Mouse (Mus musculus): ENCODE data around the gene Fzd9. TPM values are rescaled to one million over a fixed set of nuclear protein-coding genes. Genes with fewer than 3 reads are reported as not detected.
"Not testable (repeated sequence)": the region's sequence is repeated elsewhere in the genome, so short reads cannot be mapped to it uniquely, and the experiment has no call there.

The Fzd9 gene
- total RNA-seq, 2 experiments from 2014 or later, result 9.9 to 12.1 TPM

DNA sequence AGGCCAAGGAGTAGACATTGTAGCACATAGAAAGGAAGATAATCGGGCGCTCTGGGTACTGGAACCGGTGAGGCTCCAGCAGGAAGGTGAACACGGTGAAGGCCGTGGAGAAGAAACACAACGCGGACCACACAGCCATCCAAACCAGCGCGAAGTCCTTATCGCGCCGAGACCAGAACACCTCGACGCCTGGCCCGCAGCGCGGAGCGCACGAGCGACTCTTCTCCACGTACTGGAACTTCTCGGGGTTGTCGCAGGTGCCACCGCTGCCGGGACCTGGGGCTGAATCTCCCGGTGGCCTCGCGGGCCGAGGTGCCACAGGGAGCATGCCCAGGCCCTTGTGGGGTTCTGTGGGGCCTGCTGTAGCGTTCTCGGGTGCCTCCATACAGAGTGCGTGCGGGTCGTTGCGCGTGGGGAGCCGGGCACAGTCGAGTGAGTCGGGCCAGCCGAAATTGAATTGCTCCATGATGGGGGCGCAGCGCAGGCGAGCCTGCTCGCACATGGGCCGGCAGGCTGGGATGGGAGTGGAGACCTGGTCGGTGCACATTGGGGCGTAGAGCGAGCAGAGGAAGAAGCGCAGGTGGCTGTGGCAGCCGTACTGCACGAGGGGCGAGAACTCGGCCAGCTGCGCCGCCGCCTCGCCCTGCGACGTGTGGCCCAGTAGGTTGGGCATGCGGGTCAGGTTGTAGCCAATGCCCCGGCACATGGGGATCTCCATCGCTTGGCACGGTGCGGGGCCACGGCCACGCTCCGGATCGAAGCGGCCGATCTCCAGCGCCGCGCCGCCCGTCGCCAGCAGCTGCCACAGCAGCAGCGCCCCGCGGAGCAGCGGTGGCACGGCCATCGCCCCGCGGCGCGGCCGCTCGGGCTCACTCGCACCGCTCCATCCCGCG lies 598 bp downstream of the Fzd9 start:
- intact Hi-C loops (cut with DNase I; ENCODE audit: low total_unique reads), result no loop called here
- peak; percentile 28 for DNase-seq

- DNase-seq, result no peak
- intact Hi-C loops (cut with DNase I; ENCODE audit: low total_unique reads), result no loop called here
These were observed 1.9 kb downstream of the Fzd9 start for GRCm38 (mm10) chr5:135248956-135249676.

- intact Hi-C loops (cut with DNase I; ENCODE audit: low total_unique reads), result no loop called here
- DNase-seq, result no peak
These were observed 3.7 kb downstream of the Fzd9 start for GRCm38 (mm10) chr5:135247337-135247736.

GRCm38 (mm10) chr5:135246531-135246930 lies 4.5 kb downstream of the Fzd9 start:
- no peak for DNase-seq
- intact Hi-C loops (cut with DNase I; ENCODE audit: low total_unique reads), result no loop called here

GRCm38 (mm10) chr5:135243166-135243565 lies 7.9 kb downstream of the Fzd9 start:
- intact Hi-C loops (cut with DNase I; ENCODE audit: low total_unique reads), result no loop called here
- no peak for DNase-seq

DNA sequence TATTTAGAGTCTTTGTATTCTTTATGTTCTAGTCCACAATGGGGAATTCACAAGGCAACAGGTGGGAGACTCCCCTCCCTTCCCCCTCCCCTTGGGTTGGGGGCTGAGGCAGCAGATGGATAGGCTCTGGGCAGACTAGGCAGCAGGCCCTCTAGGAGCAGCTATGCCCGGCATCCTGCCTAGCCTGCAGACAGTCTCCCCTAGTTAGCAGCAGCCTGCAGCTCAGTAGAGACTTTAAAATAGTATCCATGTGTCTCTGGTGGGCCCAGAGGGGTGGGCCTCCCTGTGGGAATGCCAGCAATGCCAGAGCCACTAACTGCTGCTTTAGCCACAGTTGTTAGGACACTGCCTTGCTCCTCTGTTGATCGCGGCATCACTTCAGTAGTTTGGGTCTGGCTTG lies 8.4 kb downstream of the Fzd9 start:
- intact Hi-C loops (cut with DNase I; ENCODE audit: low total_unique reads), result no loop called here
- DNase-seq, result no peak

DNA sequence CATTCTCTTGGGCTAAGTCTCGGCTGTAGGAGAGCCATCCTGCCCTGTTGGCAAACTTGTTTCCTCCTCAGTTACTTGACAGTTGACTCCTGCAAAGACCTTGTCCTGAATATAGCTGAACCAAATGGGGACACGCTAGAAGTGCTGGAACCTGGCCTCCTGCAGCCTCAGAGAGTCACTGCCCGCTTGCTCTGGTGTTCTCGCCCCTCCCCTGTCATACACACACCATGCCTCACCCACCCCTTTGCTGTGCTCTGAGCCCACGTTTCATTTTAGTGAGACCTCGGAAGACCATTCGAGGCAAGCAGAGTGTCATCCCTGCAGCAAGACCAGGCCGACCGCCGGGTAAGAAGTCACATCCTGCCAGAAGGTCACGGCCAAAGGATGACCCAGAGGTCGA lies 8.9 kb downstream of the Fzd9 start:
- intact Hi-C loops (cut with DNase I; ENCODE audit: low total_unique reads), result no loop called here
- DNase-seq, result no peak

DNA sequence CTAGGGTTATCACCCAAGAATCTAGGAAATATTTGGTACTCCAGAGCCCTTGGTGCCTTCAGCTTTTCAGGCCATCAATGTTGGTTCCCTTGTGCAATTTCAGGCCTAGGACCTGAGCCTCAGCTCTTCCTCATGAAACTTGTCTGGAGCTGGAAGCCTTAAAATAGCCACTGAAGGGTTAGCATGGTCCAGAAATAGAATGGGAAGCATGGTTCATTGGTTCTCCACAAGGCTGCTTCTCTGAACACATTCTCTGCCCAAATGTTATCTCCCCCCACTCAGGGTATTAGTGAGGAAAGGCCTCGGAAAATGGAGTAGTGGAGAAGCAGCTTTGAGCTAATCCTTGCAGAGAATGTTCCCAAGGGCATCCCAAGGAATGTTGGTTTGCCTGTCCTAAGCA lies 9.6 kb downstream of the Fzd9 start:
- no peak for DNase-seq
- intact Hi-C loops (cut with DNase I; ENCODE audit: low total_unique reads), result no loop called here

GRCm38 (mm10) chr5:135238832-135239231 lies 12.2 kb downstream of the Fzd9 start:
- intact Hi-C loops (cut with DNase I; ENCODE audit: low total_unique reads), result no loop called here

GRCm38 (mm10) chr5:135236571-135236970 lies 14.5 kb downstream of the Fzd9 start:
- peak; percentile 52 for DNase-seq
- intact Hi-C loops (cut with DNase I; ENCODE audit: low total_unique reads), result loop anchor here (2.0 kb wide), 1 partner anchor 50 kb away; no protein-coding TSS in a partner anchor

More at GRCm38 (mm10) chr5:135238832-135239231, 12.2 kb downstream of the Fzd9 start:
- DNase-seq, result no peak

- intact Hi-C loops (cut with DNase I; ENCODE audit: low total_unique reads), result no loop called here
- no peak for DNase-seq
These were observed 17.7 kb downstream of the Fzd9 start for GRCm38 (mm10) chr5:135233166-135233920.

DNA sequence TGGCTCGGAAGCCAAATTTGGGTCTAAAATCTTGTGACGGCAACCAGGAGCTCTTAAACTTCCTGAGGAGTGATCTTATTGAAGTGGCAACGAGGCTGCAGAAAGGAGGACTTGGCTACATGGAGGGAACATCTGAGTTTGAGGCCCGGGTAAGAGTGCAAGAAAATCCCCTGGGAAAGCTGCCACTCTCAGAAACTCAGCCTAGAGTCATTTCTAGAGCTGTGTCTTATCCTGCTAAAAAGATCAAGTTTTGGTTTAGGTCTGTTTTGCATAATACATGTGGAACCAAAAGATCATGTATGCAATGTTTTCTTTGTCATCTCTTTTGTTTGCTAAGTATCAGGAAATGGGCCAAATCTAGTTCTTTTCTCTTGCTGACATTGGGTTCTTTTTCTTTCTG lies 20.8 kb downstream of the Fzd9 start:
- intact Hi-C loops (cut with DNase I; ENCODE audit: low total_unique reads), result no loop called here
- DNase-seq, result no peak

GRCm38 (mm10) chr5:135225879-135226278 lies 25.2 kb downstream of the Fzd9 start:
- DNase-seq; intact Hi-C loops (cut with DNase I; ENCODE audit: low total_unique reads): not testable (repeated sequence)

DNA sequence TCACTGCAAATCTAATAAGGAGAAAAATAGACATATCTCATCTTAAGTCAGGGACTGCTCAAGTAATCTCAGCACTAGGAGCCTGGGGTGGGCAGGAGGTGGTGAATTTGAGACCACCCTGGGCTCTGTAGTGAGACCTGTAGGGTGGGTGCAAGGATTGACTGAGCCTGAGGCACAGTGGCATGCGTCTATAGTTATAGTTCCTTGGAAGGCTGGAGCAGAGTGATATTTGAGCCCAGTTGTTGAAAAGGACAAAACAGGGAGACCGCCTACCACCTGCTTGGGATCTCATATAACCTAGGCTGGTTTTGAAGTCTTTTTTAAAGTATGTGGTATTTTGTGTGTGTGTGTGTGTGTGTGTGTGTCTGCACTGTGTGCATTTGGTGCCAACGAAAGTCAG lies 26.9 kb downstream of the Fzd9 start:
- no peak for DNase-seq
- intact Hi-C loops (cut with DNase I; ENCODE audit: low total_unique reads), result no loop called here

DNA sequence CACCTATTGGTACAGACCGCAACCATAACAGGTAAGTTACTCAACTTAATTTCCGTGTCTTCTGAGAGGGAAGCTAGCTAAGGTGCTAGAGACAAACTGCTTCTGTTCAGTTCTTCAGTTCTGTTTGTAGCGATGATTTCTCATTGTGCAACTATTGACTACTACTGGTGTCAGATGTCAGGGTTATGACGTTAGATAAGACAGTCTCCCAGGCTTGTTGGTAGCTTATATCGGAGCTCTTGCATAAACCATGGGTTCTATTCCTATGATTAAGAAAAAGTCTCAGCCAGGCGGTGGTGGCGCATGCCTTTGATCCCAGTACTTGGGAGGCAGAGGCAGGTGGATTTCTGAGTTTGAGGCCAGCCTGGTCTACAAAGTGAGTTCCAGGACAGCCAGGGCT lies 29.0 kb downstream of the Fzd9 start:
- intact Hi-C loops (cut with DNase I; ENCODE audit: low total_unique reads), result no loop called here
- no peak for DNase-seq

DNA sequence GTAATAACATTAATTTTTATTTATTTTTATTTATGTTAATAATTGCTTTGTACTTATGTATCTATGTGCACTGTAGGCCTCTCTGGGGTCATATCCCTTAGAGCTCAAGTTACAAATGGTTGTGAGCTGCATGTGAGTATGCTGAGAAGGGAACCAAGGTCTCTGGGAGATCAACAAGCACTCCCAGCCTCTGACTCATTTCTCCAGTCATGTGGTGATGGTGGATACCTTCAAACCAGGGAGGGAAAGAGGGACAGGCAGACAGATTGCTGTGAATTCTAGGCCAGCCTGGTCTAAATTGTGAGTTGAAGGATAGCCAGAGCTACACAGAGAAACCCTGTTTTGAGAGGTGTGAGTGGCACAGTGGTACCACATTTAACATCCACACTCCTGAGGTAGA lies 30.1 kb downstream of the Fzd9 start:
- intact Hi-C loops (cut with DNase I; ENCODE audit: low total_unique reads), result no loop called here

GRCm38 (mm10) chr5:135216871-135217270 lies 34.2 kb downstream of the Fzd9 start:
- DNase-seq, result no peak
- intact Hi-C loops (cut with DNase I; ENCODE audit: low total_unique reads), result no loop called here

More for the DNA sequence above, 30.1 kb downstream of the Fzd9 start:
- no peak for DNase-seq

GRCm38 (mm10) chr5:135208197-135208596 lies 42.8 kb downstream of the Fzd9 start:
- intact Hi-C loops (cut with DNase I; ENCODE audit: low total_unique reads), result no loop called here
- DNase-seq, result no peak

- no peak for DNase-seq
- intact Hi-C loops (cut with DNase I; ENCODE audit: low total_unique reads), result no loop called here
These were observed 48.3 kb downstream of the Fzd9 start for GRCm38 (mm10) chr5:135202763-135203162.
